Mouse (Mus musculus) myocyte (in vitro differentiated cells): ENCODE results near the gene Bfsp2. TPM values are rescaled to one million over a fixed set of nuclear protein-coding genes. Genes with fewer than 3 reads are reported as not detected.
A peak's percentile ranks its signal among the peaks of the same experiment; 100 is the strongest.

Source experiments
- H3K27me3 ChIP-seq: one replicate; pipeline ENCODE4 v1.6.1; 2011; ENCODE audit not compliant: control insufficient read depth, insufficient read depth, insufficient read length
- H3K36me3 ChIP-seq: one replicate; pipeline ENCODE4 v1.6.1; 2011; ENCODE audit not compliant: control insufficient read depth, insufficient read depth
- H3K4me2 ChIP-seq: one replicate; pipeline ENCODE4 v1.6.1; 2011; ENCODE audit warnings: low read depth, control low read depth
- H3K4me3 ChIP-seq: one replicate; pipeline ENCODE4 v1.5.1; 2011; ENCODE audit warnings: mild to moderate bottlenecking, control low read depth, moderate library complexity
- H3K79me2 ChIP-seq: one replicate; pipeline ENCODE4 v1.6.1; 2011; ENCODE audit not compliant: control insufficient read depth, insufficient read depth
- H3ac ChIP-seq: one replicate; pipeline ENCODE4 v1.6.1; 2011; ENCODE audit not compliant: control insufficient read depth, insufficient read length
- CEBPB ChIP-seq: IDR thresholded peaks from 2 replicates; pipeline ENCODE4 v1.6.1; 2011; ENCODE audit warnings: mild to moderate bottlenecking, moderate library complexity; ENCODE audit not compliant: poor library complexity, insufficient read depth, severe bottlenecking
- E2F4 ChIP-seq: IDR thresholded peaks from one replicate; pipeline ENCODE4 v1.6.1; 2011; ENCODE audit warnings: mild to moderate bottlenecking, control low read depth, moderate library complexity; ENCODE audit not compliant: insufficient read depth
- MAX ChIP-seq: IDR thresholded peaks from one replicate; pipeline ENCODE4 v1.6.1; 2011; ENCODE audit warnings: low read depth, mild to moderate bottlenecking, control low read depth
- MYOD1 ChIP-seq, 3 experiments: IDR thresholded peaks; one replicate each; pipeline ENCODE4 v1.6.1; 2011; ENCODE audit warnings: control low read depth in 2 of 3, low read depth in 2 of 3, mild to moderate bottlenecking in 2 of 3, moderate library complexity in 1 of 3; ENCODE audit not compliant: insufficient read length in 2 of 3, control insufficient read depth in 1 of 3
- MYOG ChIP-seq, 3 experiments: IDR thresholded peaks; one replicate each; pipeline ENCODE4 v1.6.1; 2011; ENCODE audit warnings: control low read depth in 2 of 3, low read depth in 2 of 3, mild to moderate bottlenecking in 2 of 3; ENCODE audit not compliant: insufficient read length in 2 of 3, control insufficient read depth in 1 of 3, insufficient read depth in 1 of 3
- POLR2A ChIP-seq: IDR thresholded peaks from one replicate; pipeline ENCODE4 v1.6.1; 2011; ENCODE audit warnings: low read depth, mild to moderate bottlenecking, control low read depth, moderate library complexity; ENCODE audit not compliant: insufficient read length
- POLR2AphosphoS2 ChIP-seq: IDR thresholded peaks from one replicate; pipeline ENCODE4 v1.6.1; 2011; ENCODE audit warnings: low read depth, control low read depth; ENCODE audit not compliant: insufficient read length
- REST ChIP-seq: IDR thresholded peaks from one replicate; pipeline ENCODE4 v1.6.1; 2011; ENCODE audit warnings: mild to moderate bottlenecking, control low read depth, moderate library complexity; ENCODE audit not compliant: insufficient read depth, insufficient read length
- SRF ChIP-seq: IDR thresholded peaks from one replicate; pipeline ENCODE4 v1.6.1; 2011; ENCODE audit warnings: low read depth; ENCODE audit not compliant: control insufficient read depth, insufficient read length
- TCF12 ChIP-seq: IDR thresholded peaks from one replicate; pipeline ENCODE4 v1.6.1; 2011; ENCODE audit warnings: mild to moderate bottlenecking, control low read depth; ENCODE audit not compliant: poor library complexity, insufficient read depth, severe bottlenecking
- TCF3 ChIP-seq: IDR thresholded peaks from one replicate; pipeline ENCODE4 v1.6.1; 2011; ENCODE audit warnings: low read depth, control low read depth; ENCODE audit not compliant: insufficient read length
- USF1 ChIP-seq: IDR thresholded peaks from one replicate; pipeline ENCODE4 v1.6.1; 2011; ENCODE audit warnings: low read depth, mild to moderate bottlenecking, control low read depth, moderate library complexity
- polyA plus RNA-seq: library from polyadenylated mRNA; unstranded; fragments of >200 nt; fragmentation: generic; extraction: Trizol; gene quantifications from one replicate; pipeline ENCODE4 v1.2.1, GENCODE M21; 2012; ENCODE audit warnings: missing spikeins

Gene Bfsp2
- polyA plus RNA-seq, 1 experiment, result 0.25 TPM

- Histone ChIP-seq H3ac (no peak overlapping the region), H3K4me3 (no peak overlapping the region), H3K27me3 (no peaks in the 10 kb centered on the region), H3K4me2 (no peak overlapping the region), H3K79me2 (no peaks in the 10 kb centered on the region), H3K36me3 (no peaks in the 10 kb centered on the region)
- TF ChIP-seq E2F4 (no peak), POLR2A (no peak), MYOD1 (IDR thresholded peaks at IDR 0.05; ENCODE audit: control insufficient read depth in 1 of 3, insufficient read length in 2 of 3, low read depth in 2 of 3) (peak in 2 of 3 experiments; percentile 60 to 71), POLR2AphosphoS2 (no peak), TCF3 (no peak), CEBPB (no peak), USF1 (no peak), REST (no peak), MAX (no peak), TCF12 (no peak), MYOG (IDR thresholded peaks at IDR 0.05; ENCODE audit: control insufficient read depth in 1 of 3, insufficient read depth in 1 of 3, insufficient read length in 2 of 3, low read depth in 2 of 3) (peak in 1 of 3 experiments; percentile 47), SRF (no peak)
Observed at GRCm38 (mm10) chr9:103376346-103377320, 103.6 kb downstream of the Bfsp2 start.

Other genes starting within 250 kb of the Bfsp2 start
- not detected for gene Trf, start 250.0 kb downstream of the Bfsp2 start, polyA plus RNA-seq
- 0.17 TPM for gene 1300017J02Rik, start 175.3 kb downstream of the Bfsp2 start, polyA plus RNA-seq
- 8.4 TPM for gene Topbp1, start 175.2 kb downstream of the Bfsp2 start, polyA plus RNA-seq
- 92.9 TPM for gene Cdv3, start 114.6 kb downstream of the Bfsp2 start, polyA plus RNA-seq